Mouse (Mus musculus) liver, embryonic 11.5 days (tissue): ENCODE data around the gene Nog. TPM values are rescaled to one million over a fixed set of nuclear protein-coding genes. Genes with fewer than 3 reads are reported as not detected.

Experiments used
- ATAC-seq: fragments of 200-750 bp; cut with Nextera tagmentation; replicated peaks from 2 replicates; pipeline ENCODE4 v1.8.0; 2017; ENCODE audit warnings: moderate number of reproducible peaks, mild to moderate bottlenecking, moderate TSS enrichment, moderate library complexity; ENCODE audit not compliant: low FRiP score
- DNase-seq: peaks from one replicate; pipeline ENCODE4 v3.0.0-alpha.2; 2017; ENCODE audit warnings: low spot score
- H3K27ac ChIP-seq: fragments of 300-500 bp; sonication (generic); 2 replicates; pipeline ENCODE4 v1.5.1; 2014; ENCODE audit warnings: mild to moderate bottlenecking, low read depth, low read length, control low read depth
- H3K27me3 ChIP-seq: fragments of 300-500 bp; sonication (generic); replicated peaks from 2 replicates; pipeline ENCODE4 v1.6.1; 2014; ENCODE audit warnings: low read length, mixed read lengths; ENCODE audit not compliant: control insufficient read depth, insufficient read depth
- H3K36me3 ChIP-seq: fragments of 300-500 bp; sonication (generic); 2 replicates; pipeline ENCODE4 v1.6.1; 2014; ENCODE audit warnings: mild to moderate bottlenecking, low read length, moderate library complexity, mixed read lengths; ENCODE audit not compliant: control insufficient read depth, insufficient read depth
- H3K4me1 ChIP-seq: fragments of 300-500 bp; sonication (generic); replicated peaks from 2 replicates; pipeline ENCODE4 v1.6.1; 2014; ENCODE audit warnings: low read length, mixed read lengths; ENCODE audit not compliant: control insufficient read depth, insufficient read depth
- H3K4me2 ChIP-seq: fragments of 300-500 bp; sonication (generic); 2 replicates; pipeline ENCODE4 v1.6.1; 2014; ENCODE audit warnings: mild to moderate bottlenecking, control low read depth, moderate library complexity
- H3K4me3 ChIP-seq: fragments of 300-500 bp; sonication (generic); 2 replicates; pipeline ENCODE4 v1.5.1; 2014; ENCODE audit warnings: low read depth, low read length, control low read depth
- H3K9ac ChIP-seq: fragments of 300-500 bp; sonication (generic); 2 replicates; pipeline ENCODE4 v1.6.1; 2014; ENCODE audit warnings: low read depth, low read length, control low read depth
- H3K9me3 ChIP-seq: fragments of 300-500 bp; sonication (generic); 2 replicates; pipeline ENCODE4 v1.6.1; 2016; ENCODE audit warnings: low read length, inconsistent platforms, mixed read lengths; ENCODE audit not compliant: control insufficient read depth
- WGBS: fragments of 180-500 bp; shearing (Covaris S2); extraction: QIAGEN DNeasy Blood & Tissue Kit; methylation state at CpG from one replicate; pipeline ENCODE4 v1.1.7; 2014; 5-methylcytosine and 5-hydroxymethylcytosine counted together
- polyA plus RNA-seq: library from polyadenylated mRNA; unstranded; fragments of >200 nt; fragmentation: Nextera tagmentation; extraction: Ambion mirVana; gene quantifications from 2 replicates; pipeline ENCODE4 v1.2.1, GENCODE M21; 2014

Nog gene
- polyA plus RNA-seq, 1 experiment from 2014 or later, result 0.36 TPM

GRCm38 (mm10) chr11:89299116-89299783 is 2.9 kb downstream of the Nog start:
- Histone ChIP-seq H3K27me3 (peaks cover 72% of the 10 kb centered on the region), H3K4me3 (peak overlapping the region; percentile 33), H3K4me1 (peaks cover 5% of the 10 kb centered on the region; the same call in 1 of the 2 replicates), H3K27ac (no peak overlapping the region), H3K4me2 (peak overlapping the region; percentile 66), H3K9me3 (no peaks in the 10 kb centered on the region), H3K9ac (no peak overlapping the region), H3K36me3 (no peaks in the 10 kb centered on the region)
- ATAC-seq (no peak), DNase-seq (no peak)
- 3% methylated on average over 30 of the region's 36 CpGs for WGBS

- H3K27ac ChIP-seq, result no peak overlapping the region; the same call in 1 of the 2 replicates
- H3K27me3 ChIP-seq, result peaks cover 69% of the 10 kb centered on the region
- no peak overlapping the region for H3K9ac ChIP-seq
- H3K4me3 ChIP-seq, result peak overlapping the region; percentile 33
- no peaks in the 10 kb centered on the region for H3K9me3 ChIP-seq
- under 1% methylated on average over 37 of the region's 51 CpGs for WGBS
- H3K36me3 ChIP-seq, result no peaks in the 10 kb centered on the region
- H3K4me2 ChIP-seq, result peak overlapping the region; percentile 66
- H3K4me1 ChIP-seq, result peaks cover 5% of the 10 kb centered on the region; the same call in 1 of the 2 replicates
- peak; percentile 43; the same call in 1 of the 2 replicates for ATAC-seq
- DNase-seq, result peak; percentile 46
Observed at GRCm38 (mm10) chr11:89298285-89299010, 3.7 kb downstream of the Nog start.

DNA sequence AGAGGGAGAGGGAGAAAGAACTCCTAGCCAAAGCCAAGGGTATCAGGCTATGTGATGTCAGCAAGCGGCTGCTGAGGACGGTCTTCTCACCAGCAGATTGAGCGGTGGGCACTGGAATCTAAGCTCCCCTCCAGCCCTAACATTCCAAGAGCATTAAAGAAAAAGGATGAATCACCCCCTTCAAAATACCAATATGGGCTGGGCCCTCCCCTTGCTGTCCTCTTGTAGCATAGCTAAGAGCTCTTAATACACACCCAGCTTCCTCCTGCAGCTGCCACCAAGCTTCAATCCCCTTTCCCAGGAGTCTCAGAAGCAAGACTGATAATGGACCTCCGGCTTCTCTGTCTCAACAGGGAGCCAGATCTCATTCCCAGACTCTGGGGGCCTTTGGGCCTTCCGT is 4.6 kb downstream of the Nog start:
- Histone ChIP-seq H3K27me3 (peaks cover 61% of the 10 kb centered on the region), H3K4me1 (peaks cover 5% of the 10 kb centered on the region; the same call in 1 of the 2 replicates), H3K9me3 (no peaks in the 10 kb centered on the region), H3K4me2 (peak overlapping the region; percentile 66; the same call in 1 of the 2 replicates), H3K36me3 (no peaks in the 10 kb centered on the region), H3K4me3 (no peak overlapping the region), H3K27ac (no peak overlapping the region; the same call in 1 of the 2 replicates), H3K9ac (no peak overlapping the region)
- WGBS, result 45% methylated on average over 5 of the region's 5 CpGs
- DNase-seq, result no peak
- no peak for ATAC-seq

- ATAC-seq (no peak), DNase-seq (no peak)
- H3K27me3 ChIP-seq, result no peaks in the 10 kb centered on the region
- H3K27ac ChIP-seq, result no peak overlapping the region
- H3K4me3 ChIP-seq, result no peak overlapping the region
- H3K36me3 ChIP-seq, result no peaks in the 10 kb centered on the region
- H3K9ac ChIP-seq, result no peak overlapping the region
- H3K4me1 ChIP-seq, result no peaks in the 10 kb centered on the region; the same call in 1 of the 2 replicates
- 82% methylated on average over 13 of the region's 13 CpGs for WGBS
- no peaks in the 10 kb centered on the region for H3K9me3 ChIP-seq
- no peak overlapping the region for H3K4me2 ChIP-seq
Observed at GRCm38 (mm10) chr11:89269809-89270361, 32.2 kb downstream of the Nog start.

DNA sequence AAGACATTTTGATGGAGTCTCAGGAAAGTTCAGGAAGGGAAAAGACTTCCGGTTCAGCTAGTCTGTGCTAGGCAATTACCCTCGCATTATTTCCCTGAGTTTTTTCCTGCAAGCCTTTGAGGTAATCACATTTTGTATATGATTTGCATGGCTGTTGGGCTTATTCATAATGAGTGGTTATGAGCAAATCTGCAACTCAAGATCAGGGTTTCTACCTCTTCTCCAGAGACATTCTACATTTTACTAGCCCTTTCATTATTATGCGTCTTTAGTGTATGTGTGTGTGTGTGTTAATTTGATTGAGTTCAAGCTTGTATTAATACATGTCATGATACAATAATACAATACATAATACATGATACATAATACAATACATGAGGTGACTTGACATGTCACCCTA is 34.6 kb downstream of the Nog start:
- Histone ChIP-seq H3K36me3 (no peaks in the 10 kb centered on the region), H3K27ac (no peak overlapping the region), H3K9ac (no peak overlapping the region), H3K4me1 (no peaks in the 10 kb centered on the region), H3K4me3 (no peak overlapping the region), H3K9me3 (no peaks in the 10 kb centered on the region), H3K27me3 (no peaks in the 10 kb centered on the region), H3K4me2 (no peak overlapping the region)
- DNase-seq (no peak), ATAC-seq (no peak)
- 87% methylated on average over 3 of the region's 3 CpGs for WGBS

DNA sequence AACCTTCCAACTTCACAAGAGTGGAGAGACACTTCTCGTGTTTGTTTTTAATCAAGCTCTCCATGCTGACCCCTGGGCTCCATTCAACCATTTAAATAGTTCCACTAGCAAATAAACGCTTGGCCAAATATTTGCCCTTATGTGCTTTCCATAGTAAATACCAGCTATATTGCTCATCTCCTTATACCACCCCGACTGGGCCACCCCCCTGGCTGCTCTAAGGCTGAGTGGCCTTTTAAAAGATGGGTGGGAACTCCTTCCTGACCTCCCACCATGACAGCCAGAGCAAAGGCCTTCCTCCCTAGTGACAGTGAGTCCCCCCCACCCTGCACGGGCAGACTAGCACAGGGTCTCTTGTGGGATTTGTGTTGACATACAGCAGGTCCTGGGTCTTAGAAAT is 37.1 kb downstream of the Nog start:
- Histone ChIP-seq H3K9ac (no peak overlapping the region), H3K4me1 (no peaks in the 10 kb centered on the region), H3K36me3 (no peaks in the 10 kb centered on the region), H3K4me2 (no peak overlapping the region), H3K9me3 (no peaks in the 10 kb centered on the region), H3K27me3 (no peaks in the 10 kb centered on the region), H3K27ac (no peak overlapping the region), H3K4me3 (no peak overlapping the region)
- WGBS, result 53% methylated on average over 4 of the region's 4 CpGs
- DNase-seq, result no peak
- no peak for ATAC-seq

GRCm38 (mm10) chr11:89259338-89259915 is 42.7 kb downstream of the Nog start:
- Histone ChIP-seq H3K36me3 (no peaks in the 10 kb centered on the region), H3K4me3 (no peak overlapping the region), H3K9me3 (no peaks in the 10 kb centered on the region), H3K4me2 (no peak overlapping the region), H3K27ac (no peak overlapping the region), H3K4me1 (no peaks in the 10 kb centered on the region), H3K27me3 (no peaks in the 10 kb centered on the region), H3K9ac (no peak overlapping the region)
- DNase-seq (no peak), ATAC-seq (no peak)
- WGBS, result 84% methylated on average over 7 of the region's 7 CpGs

DNA sequence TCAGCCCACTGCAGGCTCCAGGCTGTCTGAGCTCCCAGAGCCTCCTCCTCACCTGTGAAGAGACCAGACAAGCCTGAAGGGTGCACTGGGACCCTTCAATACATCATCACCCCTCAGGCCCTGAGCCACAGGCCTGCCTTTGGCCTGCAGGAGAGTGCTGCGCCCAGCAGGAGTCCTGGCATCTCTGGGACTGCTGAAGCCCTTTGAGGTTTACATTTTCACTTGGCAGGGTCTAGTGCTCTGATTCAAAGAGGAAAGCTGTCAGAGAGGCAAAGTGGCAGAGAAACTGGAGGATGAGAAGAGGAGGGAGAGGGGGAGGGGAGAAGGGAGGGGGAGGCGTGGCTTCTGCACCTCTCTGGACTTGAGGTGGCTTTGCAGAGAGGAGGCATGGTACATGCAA is 44.2 kb downstream of the Nog start:
- DNase-seq, result no peak
- Histone ChIP-seq H3K4me3 (no peak overlapping the region), H3K36me3 (no peaks in the 10 kb centered on the region), H3K4me2 (no peak overlapping the region), H3K27ac (no peak overlapping the region), H3K9me3 (no peaks in the 10 kb centered on the region), H3K27me3 (no peaks in the 10 kb centered on the region), H3K4me1 (no peaks in the 10 kb centered on the region), H3K9ac (no peak overlapping the region)
- WGBS, result 56% methylated on average over 2 of the region's 2 CpGs
- ATAC-seq, result no peak
